Mouse (Mus musculus) gastrocnemius, adult 2 months (tissue): ENCODE results near the gene Gcn1l1. TPM values are rescaled to one million over a fixed set of nuclear protein-coding genes. Genes with fewer than 3 reads are reported as not detected.

Source experiments
- DNase-seq: peaks from one replicate; pipeline ENCODE4 v3.0.0; 2022
- H3K27ac ChIP-seq: fragments of 200-600 bp; 2 replicates; pipeline ENCODE4 v1.8.1; 2022; ENCODE audit warnings: mild to moderate bottlenecking
- H3K4me3 ChIP-seq: fragments of 200-600 bp; 2 replicates; pipeline ENCODE4 v1.8.1; 2022; ENCODE audit warnings: mild to moderate bottlenecking, moderate library complexity
- CTCF ChIP-seq: fragments of 200-600 bp; IDR thresholded peaks from 2 replicates; pipeline ENCODE4 v1.8.1; 2022; ENCODE audit warnings: antibody characterized with exemption, mild to moderate bottlenecking, moderate library complexity
- intact Hi-C: fragments of 180-260 bp; cut with DNase I; formaldehyde crosslinking; loops from one replicate; pipeline ENCODE4 v1.15.1; 2025
- microRNA-seq: library from miRNA; unstranded; fragments of <30 nt; microRNA quantifications from one replicate; pipeline ENCODE4 v1.2.0, GENCODE M21; 2021
- total RNA-seq, 2 experiments: library from RNA; stranded (reverse); gene quantifications; 2 replicates each; pipeline ENCODE4 v1.2.3; 2021

Gene Gcn1l1
- total RNA-seq, 2 experiments from 2014 or later = 31.3 to 31.9 TPM

DNA sequence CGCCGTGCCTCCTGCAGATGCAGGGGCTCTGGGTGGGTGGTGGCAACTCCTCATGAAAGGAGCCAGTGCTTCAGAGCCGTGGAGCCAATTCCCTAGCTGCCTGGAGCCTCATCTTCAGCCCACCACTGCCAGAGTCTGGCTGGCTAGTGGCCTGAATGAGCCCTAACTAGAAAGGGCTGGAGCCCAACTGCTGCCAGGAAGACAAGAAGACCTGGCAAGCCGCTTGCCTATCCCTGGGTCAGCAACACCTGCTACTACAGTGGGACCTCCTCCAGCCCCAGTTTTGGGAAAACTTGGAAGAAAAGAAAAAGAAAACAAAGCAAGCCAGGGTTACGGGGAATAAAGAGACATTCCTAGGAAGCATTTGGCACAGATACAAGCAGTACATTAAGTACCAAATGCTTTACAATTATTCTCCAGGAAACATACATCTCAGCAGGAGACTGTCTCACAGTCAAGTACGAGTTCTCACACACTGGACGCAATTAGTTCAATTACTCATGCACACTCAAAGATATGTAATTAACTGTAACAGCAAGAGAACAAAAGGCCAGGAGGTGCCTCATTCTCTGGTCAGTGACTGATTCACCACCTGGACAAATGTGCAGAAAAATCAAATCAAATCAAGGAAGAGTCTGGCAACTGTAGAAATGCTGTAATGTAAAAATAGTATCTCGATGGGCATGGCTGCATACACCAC is 101.5 kb downstream of the Gcn1l1 start:
- Histone ChIP-seq H3K4me3 (no peak overlapping the region), H3K27ac (no peak overlapping the region)
- TF ChIP-seq CTCF = no peak
- intact Hi-C loops = no loop called here
- no peak for DNase-seq

GRCm38 (mm10) chr5:115667210-115667609 is 102.2 kb downstream of the Gcn1l1 start:
- TF ChIP-seq CTCF = no peak
- intact Hi-C loops = no loop called here
- Histone ChIP-seq H3K27ac (no peak overlapping the region), H3K4me3 (no peak overlapping the region)
- no peak for DNase-seq

- H3K27ac ChIP-seq = no peak overlapping the region
- intact Hi-C loops = no loop called here
- DNase-seq = no peak
Observed at GRCm38 (mm10) chr5:115667894-115668293, 102.8 kb downstream of the Gcn1l1 start.

DNA sequence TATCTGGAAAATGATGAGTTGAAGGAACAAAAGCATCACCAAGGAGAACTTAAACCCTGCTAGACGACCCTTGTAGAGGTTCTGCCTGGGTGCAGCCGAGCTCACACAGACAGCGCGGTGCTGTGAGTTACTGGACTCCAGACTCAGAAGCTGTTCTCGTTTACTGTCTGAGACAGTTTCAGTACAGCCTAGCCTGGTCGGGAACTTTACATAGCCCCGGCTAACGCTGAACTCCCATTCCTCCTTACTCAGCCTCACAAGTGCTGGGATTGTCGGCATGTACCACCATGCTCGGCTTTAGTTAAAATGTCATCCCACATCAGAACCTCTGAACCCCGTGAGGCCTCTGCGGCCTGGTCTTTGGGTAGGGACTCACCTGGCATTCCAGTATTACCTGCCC is 103.9 kb downstream of the Gcn1l1 start:
- H3K27ac ChIP-seq = no peak overlapping the region
- intact Hi-C loops = no loop called here
- no peak overlapping the region for H3K4me3 ChIP-seq
- TF ChIP-seq CTCF = no peak
- no peak for DNase-seq

More at GRCm38 (mm10) chr5:115667894-115668293, 102.8 kb downstream of the Gcn1l1 start:
- no peak overlapping the region for H3K4me3 ChIP-seq
- no peak for TF ChIP-seq CTCF

DNA sequence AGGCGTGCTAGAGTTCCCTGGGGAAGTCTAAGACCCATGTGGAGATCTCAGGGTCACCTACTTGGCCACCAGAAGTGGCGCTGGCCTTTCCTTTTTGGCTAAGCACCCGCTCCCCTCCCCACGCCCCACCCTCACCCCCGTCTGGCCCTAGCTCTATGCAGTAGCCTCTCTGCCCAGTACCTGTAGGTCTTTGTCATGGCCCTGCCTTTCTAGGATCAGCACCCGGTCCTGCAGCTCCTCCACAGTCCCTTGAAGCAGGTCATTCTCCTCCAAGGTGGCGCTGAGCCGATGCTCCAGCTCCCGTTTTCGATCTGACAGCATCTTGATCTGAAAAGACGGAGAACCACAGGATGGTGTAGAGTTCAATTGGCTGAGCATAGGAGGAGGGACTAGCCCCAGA is 104.9 kb downstream of the Gcn1l1 start:
- Histone ChIP-seq H3K27ac (no peak overlapping the region), H3K4me3 (no peak overlapping the region)
- DNase-seq = no peak
- TF ChIP-seq CTCF = no peak
- intact Hi-C loops = no loop called here

- TF ChIP-seq CTCF = no peak
- intact Hi-C loops = no loop called here
- Histone ChIP-seq H3K4me3 (no peak overlapping the region), H3K27ac (no peak overlapping the region)
- no peak for DNase-seq
Observed at GRCm38 (mm10) chr5:115670406-115670805, 105.4 kb downstream of the Gcn1l1 start.

DNA sequence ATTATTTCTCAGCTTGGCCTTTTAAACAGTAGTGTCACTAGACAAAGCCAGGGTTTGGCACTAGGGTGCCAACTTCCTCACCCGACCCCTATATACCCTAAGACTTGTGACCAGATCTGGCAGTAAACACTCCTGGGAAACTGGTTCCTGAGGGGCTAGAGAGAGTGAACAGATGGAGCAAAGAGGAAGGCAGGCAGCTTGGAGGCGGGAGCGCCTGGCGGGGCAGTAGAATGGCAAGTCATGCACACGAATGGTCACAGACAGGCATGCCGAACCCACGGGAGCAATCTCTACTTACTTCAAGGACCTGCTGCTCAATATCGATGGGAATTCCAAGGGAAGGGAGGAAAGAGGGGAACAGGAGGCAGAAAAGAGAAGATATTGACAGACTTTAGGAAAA is 106.8 kb downstream of the Gcn1l1 start:
- no peak overlapping the region for H3K27ac ChIP-seq
- no peak for TF ChIP-seq CTCF
- intact Hi-C loops = no loop called here
- DNase-seq = no peak
- H3K4me3 ChIP-seq = no peak overlapping the region

Small RNA genes within 50 kb of the gene (microRNA-seq; reads per million reads assigned to microRNA genes)
- gene Mir7029 (not detected), gene Mir7030 (not detected)

Other genes with a start within 250 kb of the Gcn1l1 start
- 10 to 100 TPM in 1 of 2 experiments, 1 to 10 TPM in 1; 9.3 to 12.1 TPM for gene Srsf9, start 238.1 kb upstream of the Gcn1l1 start, total RNA-seq
- gene Gatc, start 224.1 kb upstream of the Gcn1l1 start, total RNA-seq = 10 to 100 TPM; 22.2 to 28.0 TPM
- gene Triap1, start 224.0 kb upstream of the Gcn1l1 start, total RNA-seq = 10 to 100 TPM; 19.1 to 20.3 TPM
- 10 to 100 TPM; 38.7 to 60.9 TPM for gene Cox6a1, start 216.3 kb upstream of the Gcn1l1 start, total RNA-seq
- gene Msi1, start 135.7 kb upstream of the Gcn1l1 start, total RNA-seq = under 1 TPM in 1 of 2 experiments, not detected in 1; 0.61 TPM
- gene Pla2g1b, start 99.0 kb upstream of the Gcn1l1 start, total RNA-seq = not detected
- 10 to 100 TPM; 10.9 to 17.3 TPM for gene Sirt4, start 80.5 kb upstream of the Gcn1l1 start, total RNA-seq
- gene Pxn, start 58.6 kb upstream of the Gcn1l1 start, total RNA-seq = 10 to 100 TPM; 79.2 to 95.2 TPM
- 100 to 1,000 TPM; 567 to 689 TPM for gene Rplp0, start 5.8 kb upstream of the Gcn1l1 start, total RNA-seq
- 10 to 100 TPM; 38.5 to 39.6 TPM for gene Rab35, start 66.7 kb downstream of the Gcn1l1 start, total RNA-seq
- 1 to 10 TPM; 2.3 to 2.4 TPM for gene Bicdl1, start 166.4 kb downstream of the Gcn1l1 start, total RNA-seq